Mouse (Mus musculus) intestine, embryonic 15.5 days (tissue): ENCODE data around the gene Fbxw7. TPM values are rescaled to one million over a fixed set of nuclear protein-coding genes. Genes with fewer than 3 reads are reported as not detected.

Experiments used
- ATAC-seq: fragments of 200-750 bp; cut with Nextera tagmentation; 2 replicates; pipeline ENCODE4 v1.8.0; 2017; ENCODE audit warnings: moderate TSS enrichment, moderate library complexity
- H3K27ac ChIP-seq: fragments of 300-500 bp; sonication (generic); 2 replicates; pipeline ENCODE4 v1.5.1; 2015; ENCODE audit warnings: mild to moderate bottlenecking, inconsistent platforms
- H3K27me3 ChIP-seq: fragments of 300-500 bp; sonication (generic); replicated peaks from 2 replicates; pipeline ENCODE4 v1.6.1; 2015; ENCODE audit warnings: inconsistent platforms
- H3K36me3 ChIP-seq: fragments of 300-500 bp; sonication (generic); 2 replicates; pipeline ENCODE4 v1.6.1; 2015; ENCODE audit warnings: inconsistent platforms
- H3K4me1 ChIP-seq: fragments of 300-500 bp; sonication (generic); replicated peaks from 2 replicates; pipeline ENCODE4 v1.6.1; 2015; ENCODE audit warnings: inconsistent platforms
- H3K4me2 ChIP-seq: fragments of 300-500 bp; sonication (generic); replicated peaks from 2 replicates; pipeline ENCODE4 v1.6.1; 2015; ENCODE audit warnings: mild to moderate bottlenecking, inconsistent platforms
- H3K4me3 ChIP-seq: fragments of 300-500 bp; sonication (generic); replicated peaks from 2 replicates; pipeline ENCODE4 v1.5.1; 2015; ENCODE audit warnings: inconsistent platforms
- H3K9ac ChIP-seq: fragments of 300-500 bp; sonication (generic); 2 replicates; pipeline ENCODE4 v1.6.1; 2015; ENCODE audit warnings: inconsistent platforms
- H3K9me3 ChIP-seq: fragments of 300-500 bp; sonication (generic); 2 replicates; pipeline ENCODE4 v1.6.1; 2016; ENCODE audit warnings: inconsistent platforms
- WGBS: fragments of 180-500 bp; shearing (Covaris S2); methylation state at CpG from one replicate; pipeline ENCODE4 v1.1.7; 2015; 5-methylcytosine and 5-hydroxymethylcytosine counted together
- polyA plus RNA-seq: library from polyadenylated mRNA; unstranded; fragments of >200 nt; fragmentation: Nextera tagmentation; extraction: Ambion mirVana; gene quantifications from 2 replicates; pipeline ENCODE4 v1.2.1, GENCODE M21; 2015

The Fbxw7 gene
- polyA plus RNA-seq, 1 experiment from 2014 or later: 10.4 TPM

GRCm38 (mm10) chr3:84807826-84808225 is 7.2 kb upstream of the Fbxw7 start:
- no peak overlapping the region for H3K4me2 ChIP-seq
- WGBS: 70% methylated on average over 3 of the region's 3 CpGs
- no peak for ATAC-seq
- no peaks in the 10 kb centered on the region for H3K27me3 ChIP-seq
- no peaks in the 10 kb centered on the region; the same call in 1 of the 2 replicates for H3K36me3 ChIP-seq
- H3K4me1 ChIP-seq: no peaks in the 10 kb centered on the region
- H3K9ac ChIP-seq: no peak overlapping the region
- H3K27ac ChIP-seq: no peak overlapping the region
- no peaks in the 10 kb centered on the region for H3K9me3 ChIP-seq
- no peak overlapping the region for H3K4me3 ChIP-seq

- no peak overlapping the region for H3K9ac ChIP-seq
- no peak for ATAC-seq
- no peak overlapping the region for H3K4me2 ChIP-seq
- no peaks in the 10 kb centered on the region; the same call in 1 of the 2 replicates for H3K36me3 ChIP-seq
- no peak overlapping the region for H3K4me3 ChIP-seq
- H3K27me3 ChIP-seq: no peaks in the 10 kb centered on the region
- no peaks in the 10 kb centered on the region for H3K9me3 ChIP-seq
- 0 out of 2 replicates have a peak, but pooled peaks cover 2% of the 10 kb centered on the region for H3K4me1 ChIP-seq
- no peak overlapping the region for H3K27ac ChIP-seq
Observed at GRCm38 (mm10) chr3:84808906-84809305, 6.2 kb upstream of the Fbxw7 start.

- Histone ChIP-seq H3K36me3 (no peaks in the 10 kb centered on the region; the same call in 1 of the 2 replicates), H3K27me3 (no peaks in the 10 kb centered on the region), H3K9ac (no peak overlapping the region), H3K4me2 (no peak overlapping the region), H3K9me3 (no peaks in the 10 kb centered on the region), H3K27ac (no peak overlapping the region), H3K4me1 (peaks cover 5% of the 10 kb centered on the region; the same call in 1 of the 2 replicates), H3K4me3 (no peak overlapping the region)
- ATAC-seq: no peak
Observed at GRCm38 (mm10) chr3:84810803-84811202, 4.3 kb upstream of the Fbxw7 start.

- under 1% methylated on average over 29 of the region's 29 CpGs for WGBS
- Histone ChIP-seq H3K36me3 (no peaks in the 10 kb centered on the region; the same call in 1 of the 2 replicates), H3K4me3 (peak overlapping the region; percentile 99), H3K4me2 (peak overlapping the region; percentile 77), H3K27me3 (no peaks in the 10 kb centered on the region), H3K9me3 (no peaks in the 10 kb centered on the region), H3K27ac (peak overlapping the region; percentile 94), H3K4me1 (peaks cover 13% of the 10 kb centered on the region; the same call in 1 of the 2 replicates), H3K9ac (peak overlapping the region; percentile 77)
- peak; percentile 56 for ATAC-seq
Observed at GRCm38 (mm10) chr3:84813436-84814156, 1.5 kb upstream of the Fbxw7 start.

DNA sequence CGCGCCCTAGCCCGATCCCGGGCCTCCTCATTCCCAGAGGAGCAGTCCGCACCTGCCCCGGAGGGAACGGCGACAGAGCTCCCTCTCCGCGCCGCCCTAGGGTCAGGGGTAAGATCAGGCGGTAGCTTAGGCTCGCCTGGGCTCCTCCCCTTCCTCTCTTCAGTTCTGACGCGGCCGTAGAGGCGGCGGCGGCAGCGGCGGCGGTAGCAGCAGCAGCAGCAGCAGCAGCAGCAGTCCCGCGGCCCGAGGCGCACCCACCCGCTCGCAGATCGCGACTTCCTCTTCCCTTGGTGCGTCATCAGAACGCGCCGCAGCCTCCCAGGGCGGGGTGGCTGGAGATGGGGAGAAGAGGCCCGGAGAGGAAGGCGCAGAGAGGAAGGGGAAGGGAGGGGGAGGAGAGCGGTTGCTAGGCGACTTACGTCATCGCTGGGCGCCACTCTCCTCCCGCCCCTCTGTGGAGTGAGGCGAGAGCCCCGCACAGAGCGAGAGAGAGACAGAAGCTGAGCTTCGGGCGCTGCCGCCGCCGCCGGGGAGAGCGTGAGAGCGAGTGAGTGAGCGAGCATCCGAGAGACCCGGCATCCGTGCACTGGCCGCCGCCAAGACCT is 809 bp upstream of the Fbxw7 start:
- H3K4me2 ChIP-seq: peak overlapping the region; percentile 77
- under 1% methylated on average over 55 of the region's 60 CpGs for WGBS
- H3K9ac ChIP-seq: peak overlapping the region; percentile 89
- no peaks in the 10 kb centered on the region; the same call in 1 of the 2 replicates for H3K36me3 ChIP-seq
- H3K4me3 ChIP-seq: peak overlapping the region; percentile 99
- H3K9me3 ChIP-seq: no peaks in the 10 kb centered on the region
- no peaks in the 10 kb centered on the region for H3K27me3 ChIP-seq
- H3K27ac ChIP-seq: peak overlapping the region; percentile 98
- ATAC-seq: peak; percentile 99
- peaks cover 13% of the 10 kb centered on the region; the same call in 1 of the 2 replicates for H3K4me1 ChIP-seq

DNA sequence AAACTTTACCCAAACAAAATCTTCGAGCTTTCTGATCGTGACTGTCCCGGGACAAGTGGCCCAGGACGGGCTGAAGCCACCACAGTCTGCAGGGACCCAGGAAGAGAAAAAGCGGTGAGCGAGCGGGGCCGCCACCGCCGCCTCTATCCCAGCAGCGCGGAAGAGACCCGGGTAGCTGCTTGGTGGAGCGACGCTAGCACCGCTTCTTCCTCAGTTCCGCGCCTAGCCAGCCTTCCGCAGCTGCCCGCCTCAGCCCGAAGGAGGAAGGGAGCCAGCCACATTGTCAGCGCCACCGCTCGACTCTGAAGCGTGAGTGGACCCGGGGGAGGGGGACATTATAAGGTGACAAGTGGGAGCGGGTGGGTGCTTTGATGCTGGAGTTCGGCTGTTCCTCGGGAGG is 393 bp downstream of the Fbxw7 start:
- under 1% methylated on average over 29 of the region's 29 CpGs for WGBS
- Histone ChIP-seq H3K36me3 (no peaks in the 10 kb centered on the region; the same call in 1 of the 2 replicates), H3K4me1 (peaks cover 13% of the 10 kb centered on the region; the same call in 1 of the 2 replicates), H3K9me3 (no peaks in the 10 kb centered on the region), H3K9ac (peak overlapping the region; percentile 89), H3K4me2 (peak overlapping the region; percentile 77), H3K27ac (peak overlapping the region; percentile 98; the same call in 1 of the 2 replicates), H3K4me3 (peak overlapping the region; percentile 99), H3K27me3 (no peaks in the 10 kb centered on the region)
- ATAC-seq: 0 out of 2 replicates have a peak, but pooled peaks have one; percentile 9

DNA sequence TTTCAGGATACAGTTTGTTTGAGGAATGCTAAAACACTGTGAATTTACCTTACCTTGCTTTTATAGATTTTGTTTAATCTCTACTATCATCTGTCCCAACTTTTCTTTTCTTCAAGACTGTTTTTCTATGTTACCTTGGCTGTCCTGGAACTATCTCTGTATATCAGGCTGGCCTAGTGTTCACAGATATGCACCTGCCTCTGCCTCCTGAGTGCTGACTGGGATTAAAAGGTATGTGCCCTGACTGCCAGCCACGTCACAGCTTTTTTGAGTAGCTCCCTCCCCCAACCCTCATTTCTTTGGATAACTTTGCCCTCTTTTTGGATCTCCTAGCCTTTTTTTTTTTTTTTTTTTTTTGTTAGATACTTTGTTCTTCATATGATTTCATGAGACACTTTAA is 1.9 kb downstream of the Fbxw7 start:
- Histone ChIP-seq H3K27ac (no peak overlapping the region), H3K27me3 (no peaks in the 10 kb centered on the region), H3K4me2 (no peak overlapping the region), H3K36me3 (no peaks in the 10 kb centered on the region), H3K4me3 (no peak overlapping the region), H3K9me3 (no peaks in the 10 kb centered on the region), H3K9ac (no peak overlapping the region), H3K4me1 (peaks cover 13% of the 10 kb centered on the region; the same call in 1 of the 2 replicates)
- 72% methylated on average over 1 of the region's 1 CpGs for WGBS
- ATAC-seq: no peak

DNA sequence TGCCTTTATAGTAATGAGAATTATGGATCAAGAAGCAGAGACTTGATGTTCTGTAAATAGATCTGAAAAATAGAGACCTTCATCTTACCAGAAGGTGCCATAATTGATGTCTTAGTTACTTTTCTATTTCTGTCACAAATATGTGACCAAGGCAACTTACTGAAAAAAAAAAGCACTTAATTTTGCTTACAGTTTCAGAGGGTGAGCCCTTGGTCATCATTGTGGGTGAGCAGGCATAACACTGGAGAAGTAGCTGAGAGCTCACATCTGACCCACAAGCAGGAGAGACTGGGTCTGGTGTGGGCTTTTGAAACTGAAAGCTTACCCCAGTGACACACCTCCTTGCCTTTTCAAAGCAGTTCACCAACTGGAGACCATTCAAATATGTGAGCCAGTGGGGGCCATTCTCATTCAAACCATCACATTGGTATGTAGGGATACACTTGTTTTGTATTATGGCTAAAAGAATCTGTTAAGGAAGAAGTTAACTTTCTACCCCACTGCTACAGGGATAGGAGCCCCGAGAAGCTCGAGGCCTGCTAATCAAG is 5.7 kb downstream of the Fbxw7 start:
- WGBS: 76% methylated on average over 2 of the region's 2 CpGs
- H3K4me1 ChIP-seq: peaks cover 9% of the 10 kb centered on the region; the same call in 1 of the 2 replicates

GRCm38 (mm10) chr3:84825990-84826389 is 10.9 kb downstream of the Fbxw7 start:
- Histone ChIP-seq H3K36me3 (no peaks in the 10 kb centered on the region), H3K9me3 (no peaks in the 10 kb centered on the region), H3K4me1 (0 out of 2 replicates have a peak, but pooled peaks cover 3% of the 10 kb centered on the region), H3K27me3 (no peaks in the 10 kb centered on the region), H3K4me3 (no peak overlapping the region), H3K27ac (no peak overlapping the region), H3K9ac (no peak overlapping the region), H3K4me2 (no peak overlapping the region)
- 41% methylated on average over 5 of the region's 5 CpGs for WGBS
- no peak for ATAC-seq

More for the DNA sequence above, 5.7 kb downstream of the Fbxw7 start:
- H3K27ac ChIP-seq: no peak overlapping the region
- no peaks in the 10 kb centered on the region for H3K36me3 ChIP-seq
- no peak overlapping the region for H3K4me3 ChIP-seq
- no peaks in the 10 kb centered on the region for H3K9me3 ChIP-seq
- H3K27me3 ChIP-seq: no peaks in the 10 kb centered on the region
- ATAC-seq: no peak
- no peak overlapping the region for H3K9ac ChIP-seq
- H3K4me2 ChIP-seq: no peak overlapping the region

DNA sequence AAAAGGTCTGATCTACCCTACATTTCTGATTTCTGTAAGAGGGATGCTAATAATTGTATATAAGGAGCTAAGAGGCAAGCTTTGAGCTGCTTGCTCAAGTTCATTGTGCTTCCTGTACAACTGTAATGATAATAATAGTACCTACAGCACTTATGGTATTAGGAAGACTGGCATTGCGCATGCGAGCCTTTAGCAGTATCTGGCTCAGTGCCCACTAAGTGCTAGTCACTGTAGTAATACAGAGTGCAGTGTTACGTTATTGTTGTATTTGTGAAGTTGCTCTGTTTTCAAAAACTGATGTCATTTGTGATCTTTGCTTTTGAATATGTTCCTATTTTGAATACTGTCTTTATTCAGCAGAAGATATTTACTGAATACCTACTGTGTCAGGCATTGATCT is 11.3 kb downstream of the Fbxw7 start:
- no peak overlapping the region for H3K4me2 ChIP-seq

GRCm38 (mm10) chr3:84826938-84827337 is 11.9 kb downstream of the Fbxw7 start:
- no peak for ATAC-seq
- 74% methylated on average over 3 of the region's 3 CpGs for WGBS
- H3K4me3 ChIP-seq: no peak overlapping the region

More for the DNA sequence above, 11.3 kb downstream of the Fbxw7 start:
- H3K4me3 ChIP-seq: no peak overlapping the region
- H3K9me3 ChIP-seq: no peaks in the 10 kb centered on the region
- 82% methylated on average over 3 of the region's 3 CpGs for WGBS
- H3K27ac ChIP-seq: no peak overlapping the region
- no peak overlapping the region for H3K9ac ChIP-seq
- no peak for ATAC-seq
- H3K36me3 ChIP-seq: no peaks in the 10 kb centered on the region
- no peaks in the 10 kb centered on the region for H3K27me3 ChIP-seq
- H3K4me1 ChIP-seq: 0 out of 2 replicates have a peak, but pooled peaks cover 3% of the 10 kb centered on the region

GRCm38 (mm10) chr3:84827617-84828016 is 12.5 kb downstream of the Fbxw7 start:
- H3K9me3 ChIP-seq: no peaks in the 10 kb centered on the region
- 86% methylated on average over 4 of the region's 4 CpGs for WGBS
- ATAC-seq: no peak

More at GRCm38 (mm10) chr3:84826938-84827337, 11.9 kb downstream of the Fbxw7 start:
- Histone ChIP-seq H3K4me2 (no peak overlapping the region), H3K27ac (no peak overlapping the region), H3K4me1 (0 out of 2 replicates have a peak, but pooled peaks cover 3% of the 10 kb centered on the region), H3K36me3 (no peaks in the 10 kb centered on the region), H3K9ac (no peak overlapping the region), H3K27me3 (no peaks in the 10 kb centered on the region), H3K9me3 (no peaks in the 10 kb centered on the region)

More at GRCm38 (mm10) chr3:84827617-84828016, 12.5 kb downstream of the Fbxw7 start:
- no peaks in the 10 kb centered on the region for H3K36me3 ChIP-seq
- no peak overlapping the region for H3K4me3 ChIP-seq
- no peaks in the 10 kb centered on the region for H3K27me3 ChIP-seq
- no peak overlapping the region for H3K27ac ChIP-seq
- no peak overlapping the region for H3K9ac ChIP-seq
- H3K4me2 ChIP-seq: no peak overlapping the region
- 0 out of 2 replicates have a peak, but pooled peaks cover 3% of the 10 kb centered on the region for H3K4me1 ChIP-seq
